Mouse (Mus musculus) stomach, embryonic 16.5 days (tissue): ENCODE measurements around the gene Spns3. TPM values are rescaled to one million over a fixed set of nuclear protein-coding genes. Genes with fewer than 3 reads are reported as not detected.

Experiments used
- ATAC-seq: fragments of 200-750 bp; cut with Nextera tagmentation; 2 replicates; pipeline ENCODE4 v1.8.0; 2017; ENCODE audit warnings: moderate number of reproducible peaks, moderate TSS enrichment; ENCODE audit not compliant: insufficient read depth, low FRiP score
- H3K27ac ChIP-seq: fragments of 300-500 bp; sonication (generic); 2 replicates; pipeline ENCODE4 v1.5.1; 2014; ENCODE audit warnings: low read length
- H3K27me3 ChIP-seq: fragments of 300-500 bp; sonication (generic); 2 replicates; pipeline ENCODE4 v1.6.1; 2014; ENCODE audit warnings: low read length, control low read depth, mixed read lengths; ENCODE audit not compliant: control insufficient read depth, insufficient read depth
- H3K36me3 ChIP-seq: fragments of 300-500 bp; sonication (generic); 2 replicates; pipeline ENCODE4 v1.6.1; 2014; ENCODE audit warnings: low read length; ENCODE audit not compliant: control insufficient read depth, insufficient read depth
- H3K4me1 ChIP-seq: fragments of 300-500 bp; sonication (generic); 2 replicates; pipeline ENCODE4 v1.6.1; 2014; ENCODE audit warnings: low read length, control low read depth, mixed read lengths; ENCODE audit not compliant: control insufficient read depth, insufficient read depth
- H3K4me2 ChIP-seq: fragments of 300-500 bp; sonication (generic); 2 replicates; pipeline ENCODE4 v1.6.1; 2014; ENCODE audit warnings: low read depth, low read length, mixed read lengths
- H3K4me3 ChIP-seq: fragments of 300-500 bp; sonication (generic); replicated peaks from 2 replicates; pipeline ENCODE4 v1.5.1; 2014; ENCODE audit warnings: mild to moderate bottlenecking, low read length
- H3K9ac ChIP-seq: fragments of 300-500 bp; sonication (generic); 2 replicates; pipeline ENCODE4 v1.6.1; 2014; ENCODE audit warnings: low read length
- H3K9me3 ChIP-seq: fragments of 300-500 bp; sonication (generic); replicated peaks from 2 replicates; pipeline ENCODE4 v1.6.1; 2016; ENCODE audit warnings: low read length, control low read depth; ENCODE audit not compliant: control insufficient read depth
- WGBS: fragments of 180-500 bp; shearing (Covaris S2); extraction: QIAGEN DNeasy Blood & Tissue Kit; methylation state at CpG from one replicate; pipeline ENCODE4 v1.1.7; 2014; 5-methylcytosine and 5-hydroxymethylcytosine counted together
- polyA plus RNA-seq: library from polyadenylated mRNA; unstranded; fragments of >200 nt; fragmentation: Nextera tagmentation; extraction: Ambion mirVana; gene quantifications from 2 replicates; pipeline ENCODE4 v1.2.1, GENCODE M21; 2015

The Spns3 gene
- polyA plus RNA-seq, 1 experiment from 2014 or later = 1.3 TPM

DNA sequence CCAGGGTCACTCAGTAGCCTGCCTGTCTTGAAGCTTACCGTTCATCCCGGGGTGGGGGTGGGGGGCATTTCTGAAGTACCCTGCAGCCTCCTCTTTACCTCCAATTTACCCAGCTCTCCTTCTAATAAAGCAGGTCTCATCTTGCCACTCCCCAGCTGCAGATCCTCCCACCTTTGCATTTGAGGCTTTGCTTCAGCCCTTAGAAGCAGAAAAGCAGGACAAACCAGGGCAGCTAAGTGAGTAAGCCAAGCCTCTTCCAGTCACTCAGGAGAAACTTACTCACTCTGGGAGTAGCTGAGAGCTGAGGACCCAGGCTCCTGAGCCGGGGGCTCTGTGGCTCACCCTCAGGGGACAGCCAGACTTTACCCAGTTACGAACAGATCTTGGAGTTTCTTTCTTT is 28.2 kb upstream of the Spns3 start:
- H3K4me2 ChIP-seq = no peak overlapping the region
- no peaks in the 10 kb centered on the region for H3K4me1 ChIP-seq
- no peaks in the 10 kb centered on the region for H3K9me3 ChIP-seq
- 72% methylated on average over 4 of the region's 4 CpGs for WGBS
- no peak overlapping the region for H3K4me3 ChIP-seq
- no peak overlapping the region for H3K9ac ChIP-seq
- no peaks in the 10 kb centered on the region for H3K36me3 ChIP-seq
- ATAC-seq = no peak
- H3K27ac ChIP-seq = peak overlapping the region; percentile 58
- H3K27me3 ChIP-seq = no peaks in the 10 kb centered on the region

DNA sequence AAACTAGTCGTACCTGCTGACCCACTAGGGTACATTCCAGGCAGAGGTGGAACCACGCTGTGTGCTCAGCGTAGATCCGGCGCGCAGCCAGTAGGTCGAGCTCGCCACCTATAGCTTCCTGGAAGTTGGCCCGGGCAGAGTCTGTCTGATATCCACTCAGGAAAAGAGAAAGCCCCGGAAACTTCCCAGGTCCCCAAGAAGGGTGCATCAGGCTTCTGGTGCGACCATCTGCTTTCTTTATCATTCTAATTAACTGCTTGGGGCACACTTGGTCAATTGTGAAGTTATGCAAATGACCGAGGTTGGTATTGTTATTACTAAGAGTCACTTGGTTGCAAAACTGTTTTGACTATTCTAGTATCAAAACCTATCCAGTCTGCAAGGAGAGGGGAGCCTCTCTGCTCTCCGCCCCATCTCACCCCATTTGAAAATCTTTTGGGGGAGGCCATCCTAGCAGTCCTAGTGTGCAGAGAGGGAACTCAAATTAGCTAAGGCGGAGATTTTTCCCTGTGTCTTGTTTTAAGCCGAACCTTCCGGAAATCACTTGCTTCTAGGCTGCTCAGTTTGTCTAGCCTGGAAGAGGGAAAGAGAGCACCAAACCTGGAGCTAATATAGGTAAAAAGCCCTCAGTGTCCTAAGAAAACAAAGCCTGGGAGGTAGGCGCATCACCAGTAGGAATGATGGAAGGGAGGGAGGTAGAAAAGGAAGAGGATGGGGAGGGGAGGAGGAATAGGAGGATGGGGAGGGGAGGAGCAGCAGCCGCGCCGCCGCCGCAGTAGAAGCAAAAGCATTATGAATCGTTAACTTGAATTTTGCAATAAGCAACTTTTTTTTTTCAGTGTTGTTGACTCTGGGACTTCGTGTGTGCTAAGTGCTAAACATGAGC is 26.4 kb upstream of the Spns3 start:
- no peaks in the 10 kb centered on the region for H3K36me3 ChIP-seq
- WGBS = 5% methylated on average over 24 of the region's 24 CpGs
- H3K4me2 ChIP-seq = peak overlapping the region; percentile 55
- H3K27me3 ChIP-seq = no peaks in the 10 kb centered on the region
- no peaks in the 10 kb centered on the region for H3K4me1 ChIP-seq
- ATAC-seq = peak; percentile 40; the same call in 1 of the 2 replicates
- peak overlapping the region; percentile 36 for H3K4me3 ChIP-seq
- peak overlapping the region; percentile 58 for H3K9ac ChIP-seq
- H3K27ac ChIP-seq = 0 out of 2 replicates have a peak overlapping the region, but pooled peaks have one; percentile 7
- H3K9me3 ChIP-seq = no peaks in the 10 kb centered on the region

DNA sequence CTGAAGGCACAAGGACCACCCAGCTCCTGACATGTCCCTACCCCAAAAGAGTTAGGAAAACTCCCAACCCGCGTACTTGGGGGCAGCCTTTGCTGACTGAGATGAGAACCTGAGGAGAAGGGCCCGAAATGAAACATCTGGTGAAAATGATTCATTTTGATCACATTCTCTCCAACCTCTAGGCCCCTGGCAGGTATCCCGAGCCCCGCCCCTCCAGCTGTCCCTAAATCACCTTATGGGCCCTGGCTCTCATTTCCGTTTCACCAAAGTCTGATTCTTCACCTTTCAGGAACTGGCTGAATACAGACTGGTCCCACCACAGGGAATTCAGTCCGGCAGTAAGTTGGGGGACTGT is 25.8 kb upstream of the Spns3 start:
- Histone ChIP-seq H3K36me3 (no peaks in the 10 kb centered on the region), H3K27me3 (no peaks in the 10 kb centered on the region), H3K9me3 (no peaks in the 10 kb centered on the region), H3K4me1 (no peaks in the 10 kb centered on the region), H3K9ac (peak overlapping the region; percentile 58; the same call in 1 of the 2 replicates), H3K27ac (no peak overlapping the region), H3K4me3 (peak overlapping the region; percentile 36), H3K4me2 (peak overlapping the region; percentile 55)
- no peak for ATAC-seq
- 18% methylated on average over 7 of the region's 7 CpGs for WGBS

DNA sequence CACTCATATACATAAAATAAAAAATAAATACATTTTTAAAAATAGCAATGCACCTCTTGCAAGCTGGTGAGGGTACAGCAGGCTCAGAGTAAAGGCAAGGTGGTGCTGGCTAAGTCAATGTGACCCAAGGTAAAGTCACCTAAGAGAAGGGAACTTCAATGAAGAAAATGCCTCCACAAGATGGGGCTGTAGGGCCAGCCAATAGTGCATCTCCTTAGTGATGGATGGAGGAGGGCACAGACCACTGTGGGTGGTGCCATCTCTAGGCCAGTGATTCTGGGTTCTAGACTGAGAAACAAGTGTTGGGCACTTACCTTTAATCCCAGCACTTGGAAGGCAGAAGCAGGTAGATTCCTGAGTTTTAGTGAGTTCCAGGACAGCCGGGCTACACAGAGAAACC is 23.5 kb upstream of the Spns3 start:
- H3K9ac ChIP-seq = no peak overlapping the region
- no peaks in the 10 kb centered on the region for H3K9me3 ChIP-seq
- no peak overlapping the region for H3K27ac ChIP-seq
- no peak for ATAC-seq
- no peak overlapping the region for H3K4me3 ChIP-seq
- 83% methylated on average over 1 of the region's 1 CpGs for WGBS
- H3K4me1 ChIP-seq = no peaks in the 10 kb centered on the region
- H3K36me3 ChIP-seq = no peaks in the 10 kb centered on the region
- no peaks in the 10 kb centered on the region for H3K27me3 ChIP-seq
- H3K4me2 ChIP-seq = no peak overlapping the region

DNA sequence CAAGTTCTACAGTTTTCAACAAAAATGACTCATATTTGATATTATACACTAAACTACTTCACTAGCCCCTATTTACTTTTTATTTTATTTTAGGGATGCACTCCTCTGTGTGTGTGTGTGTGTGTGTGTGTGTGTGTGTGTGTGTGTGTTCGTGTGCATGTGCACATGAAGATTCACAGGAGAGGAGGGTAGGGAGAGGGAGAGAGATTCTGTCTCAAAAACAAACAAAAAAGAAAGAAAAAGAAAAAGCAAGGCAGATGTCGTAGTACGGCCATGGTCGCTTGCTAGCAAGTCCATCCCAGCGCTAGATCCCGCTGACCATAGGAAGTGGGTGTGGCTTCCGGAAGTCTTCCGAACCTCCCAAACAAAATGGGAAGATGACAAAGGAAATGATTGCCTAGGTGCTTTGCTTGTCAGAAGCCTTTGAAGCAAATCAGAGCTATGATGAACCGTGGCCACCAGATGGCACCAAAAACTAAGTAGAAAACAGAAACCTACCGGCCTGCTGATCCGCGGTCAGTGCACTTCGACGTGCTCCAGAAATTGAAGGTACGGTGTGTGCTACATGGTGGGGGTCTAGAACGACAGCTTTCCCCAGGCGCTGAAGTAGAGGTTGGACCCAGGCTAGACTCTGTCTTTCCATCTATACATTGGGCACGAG is 20.1 kb upstream of the Spns3 start:
- no peak overlapping the region for H3K27ac ChIP-seq
- H3K27me3 ChIP-seq = no peaks in the 10 kb centered on the region
- H3K9ac ChIP-seq = peak overlapping the region; percentile 42; the same call in 1 of the 2 replicates
- no peaks in the 10 kb centered on the region for H3K36me3 ChIP-seq
- H3K4me3 ChIP-seq = peak overlapping the region; percentile 24
- H3K9me3 ChIP-seq = no peaks in the 10 kb centered on the region
- peak overlapping the region; percentile 47 for H3K4me2 ChIP-seq
- WGBS = 2% methylated on average over 18 of the region's 18 CpGs
- ATAC-seq = peak; percentile 44; the same call in 1 of the 2 replicates
- no peaks in the 10 kb centered on the region for H3K4me1 ChIP-seq

DNA sequence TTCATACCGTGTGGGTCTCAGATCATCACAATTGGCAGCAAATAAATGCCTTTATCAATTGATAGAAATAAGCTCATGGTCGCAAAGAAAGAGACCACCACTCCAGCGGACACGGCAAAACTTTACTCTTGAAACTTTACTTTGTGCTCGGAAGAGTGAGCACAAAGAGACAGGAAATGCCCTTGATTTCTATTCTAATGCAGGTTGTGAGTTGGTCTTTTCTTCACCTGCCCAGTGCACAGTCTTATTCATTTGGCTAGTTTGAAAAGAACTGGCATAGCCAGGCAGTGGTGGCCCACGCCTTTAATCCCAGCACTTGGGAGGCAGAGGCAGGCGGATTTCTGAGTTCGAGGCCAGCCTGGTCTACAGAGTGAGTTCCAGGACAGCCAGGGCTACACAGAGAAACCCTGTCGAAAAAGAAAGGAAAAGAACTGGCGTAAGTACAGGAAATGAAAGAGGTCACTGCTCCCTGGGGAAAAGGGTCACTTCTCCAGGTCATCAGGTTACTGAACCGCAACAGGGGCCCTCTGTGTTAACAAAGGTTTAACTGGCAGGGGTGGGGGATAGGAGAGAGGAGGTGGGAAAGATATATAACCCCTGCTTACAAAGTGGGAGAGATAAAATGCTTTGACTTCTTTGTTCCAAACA is 19.5 kb upstream of the Spns3 start:
- 76% methylated on average over 11 of the region's 11 CpGs for WGBS
- Histone ChIP-seq H3K9me3 (no peaks in the 10 kb centered on the region), H3K4me3 (no peak overlapping the region), H3K9ac (no peak overlapping the region), H3K4me1 (no peaks in the 10 kb centered on the region), H3K27ac (no peak overlapping the region), H3K27me3 (no peaks in the 10 kb centered on the region), H3K36me3 (no peaks in the 10 kb centered on the region), H3K4me2 (no peak overlapping the region)
- no peak for ATAC-seq

DNA sequence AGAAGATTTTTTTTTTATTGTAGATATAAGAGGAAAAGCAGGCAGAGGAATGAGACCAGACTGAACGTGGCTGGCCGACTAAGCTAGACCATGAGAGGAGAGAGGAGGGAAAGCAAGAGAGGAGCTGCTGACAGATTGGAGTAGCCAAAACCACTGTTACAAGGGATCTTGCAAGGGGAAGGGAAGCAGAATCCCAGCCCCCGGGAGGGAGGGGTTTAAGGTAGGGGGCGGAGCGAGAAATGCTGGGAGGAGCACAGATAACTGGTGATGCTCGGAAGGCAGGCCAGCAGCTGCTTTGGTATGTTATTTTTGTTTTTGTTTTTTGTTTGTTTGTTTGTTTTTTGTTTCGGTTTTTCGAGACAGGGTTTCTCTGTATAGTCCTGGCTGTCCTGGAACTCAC is 18.7 kb upstream of the Spns3 start:
- no peak for ATAC-seq
- H3K27me3 ChIP-seq = no peaks in the 10 kb centered on the region
- no peak overlapping the region for H3K27ac ChIP-seq
- no peaks in the 10 kb centered on the region for H3K36me3 ChIP-seq
- no peak overlapping the region for H3K9ac ChIP-seq
- no peak overlapping the region for H3K4me2 ChIP-seq
- H3K4me3 ChIP-seq = no peak overlapping the region
- no peaks in the 10 kb centered on the region for H3K4me1 ChIP-seq
- no peaks in the 10 kb centered on the region for H3K9me3 ChIP-seq
- WGBS = 45% methylated on average over 8 of the region's 8 CpGs

DNA sequence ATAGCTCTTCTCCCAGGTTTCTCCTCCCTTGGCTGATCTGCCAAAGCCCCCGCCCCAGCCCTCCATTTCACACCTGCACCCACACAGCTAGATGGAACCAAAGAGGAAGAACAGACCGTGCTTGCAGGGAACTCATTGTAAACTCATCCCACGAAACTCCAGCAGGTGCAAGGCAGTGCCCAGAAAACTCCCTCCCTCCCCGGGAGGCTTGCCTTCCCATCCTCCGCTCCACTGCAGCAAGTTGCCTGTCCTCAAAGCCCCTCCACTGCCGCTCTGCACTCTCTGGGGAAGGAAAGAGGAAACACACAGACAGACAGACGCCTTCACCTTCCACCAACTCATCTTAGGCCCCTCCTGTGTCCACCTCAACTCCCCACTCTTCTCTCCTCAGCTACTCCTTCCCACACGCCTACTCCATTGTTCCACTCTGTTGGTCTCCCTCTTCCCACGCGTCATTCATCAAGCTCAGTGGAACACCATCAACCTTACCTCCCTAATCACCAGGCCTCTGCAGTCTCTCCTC is 16.6 kb upstream of the Spns3 start:
- WGBS = 34% methylated on average over 10 of the region's 10 CpGs
- Histone ChIP-seq H3K4me1 (no peaks in the 10 kb centered on the region), H3K4me2 (no peak overlapping the region), H3K4me3 (no peak overlapping the region), H3K27ac (no peak overlapping the region), H3K36me3 (no peaks in the 10 kb centered on the region), H3K27me3 (no peaks in the 10 kb centered on the region), H3K9ac (no peak overlapping the region), H3K9me3 (no peaks in the 10 kb centered on the region)
- ATAC-seq = no peak

DNA sequence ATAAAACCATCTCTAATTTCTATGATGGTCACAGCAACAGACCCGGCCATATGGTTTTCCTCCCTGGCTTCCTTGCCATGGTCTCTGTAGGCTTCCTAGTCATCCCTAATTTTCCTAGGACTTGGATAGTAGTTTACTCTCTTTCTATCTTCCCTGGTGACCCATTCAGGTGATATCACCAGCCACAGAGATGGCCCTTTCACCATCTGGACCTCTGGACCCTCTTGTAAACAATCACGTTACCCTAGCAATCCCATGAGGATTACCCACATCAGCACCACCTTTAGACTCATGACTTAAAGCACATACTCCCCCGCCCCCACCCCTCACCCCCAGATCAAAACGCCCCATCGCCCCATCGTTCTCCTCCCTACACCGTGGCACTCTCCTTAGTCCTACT is 16.0 kb upstream of the Spns3 start:
- Histone ChIP-seq H3K4me1 (no peaks in the 10 kb centered on the region), H3K9ac (no peak overlapping the region), H3K27ac (no peak overlapping the region), H3K27me3 (no peaks in the 10 kb centered on the region), H3K4me2 (no peak overlapping the region), H3K9me3 (no peaks in the 10 kb centered on the region), H3K36me3 (no peaks in the 10 kb centered on the region), H3K4me3 (no peak overlapping the region)
- 71% methylated on average over 7 of the region's 7 CpGs for WGBS
- no peak for ATAC-seq
